Mouse (Mus musculus): ENCODE data around the gene Cspg5. TPM values are rescaled to one million over a fixed set of nuclear protein-coding genes. Genes with fewer than 3 reads are reported as not detected.

Cspg5 gene
- 12.4 and 22.4 TPM in 2 replicates for polyA plus RNA-seq (2012; rRNA removed)

GRCm38 (mm10) chr9:110243221-110243833 lies at the start of gene Cspg5:
Gene Cspg5, plus strand, starts transcription at chr9:110243783.

GRCm38 (mm10) chr9:110304969-110305651 lies 61.5 kb downstream of the Cspg5 start, which contains the start of gene Elp6:
Gene Elp6, plus strand, starts transcription at chr9:110305173.

Other genes with a start within 250 kb of the Cspg5 start
- 102 and 114 TPM in 2 replicates for gene Smarcc1, start 126.1 kb upstream of the Cspg5 start, polyA plus RNA-seq (2012; rRNA removed)
- gene Dhx30, start 126.0 kb upstream of the Cspg5 start, polyA plus RNA-seq (2012; rRNA removed), result 172 and 186 TPM in 2 replicates
- gene Elp6, start 61.4 kb downstream of the Cspg5 start, polyA plus RNA-seq (2012; rRNA removed), result 46.1 and 50.4 TPM in 2 replicates
- 17.8 and 24.7 TPM in 2 replicates for gene Scap, start 89.5 kb downstream of the Cspg5 start, polyA plus RNA-seq (2012; rRNA removed)
- 31.2 and 37.8 TPM in 2 replicates for gene Ptpn23, start 164.4 kb downstream of the Cspg5 start, polyA plus RNA-seq (2012; rRNA removed)
- gene Ngp, start 176.0 kb downstream of the Cspg5 start, polyA plus RNA-seq (2012; rRNA removed), result 1.0 and 1.3 TPM in 2 replicates
- 13.3 and 17.0 TPM in 2 replicates for gene Klhl18, start 232.9 kb downstream of the Cspg5 start, polyA plus RNA-seq (2012; rRNA removed)
- gene Kif9, start 233.2 kb downstream of the Cspg5 start, polyA plus RNA-seq (2012; rRNA removed), result 0.88 and 0.91 TPM in 2 replicates